Mouse (Mus musculus): ENCODE results near the gene Krtap19-9b. TPM values are rescaled to one million over a fixed set of nuclear protein-coding genes. Genes with fewer than 3 reads are reported as not detected.

The Krtap19-9b gene
- total RNA-seq (2021): not detected
- long read RNA-seq: 0 reads

DNA sequence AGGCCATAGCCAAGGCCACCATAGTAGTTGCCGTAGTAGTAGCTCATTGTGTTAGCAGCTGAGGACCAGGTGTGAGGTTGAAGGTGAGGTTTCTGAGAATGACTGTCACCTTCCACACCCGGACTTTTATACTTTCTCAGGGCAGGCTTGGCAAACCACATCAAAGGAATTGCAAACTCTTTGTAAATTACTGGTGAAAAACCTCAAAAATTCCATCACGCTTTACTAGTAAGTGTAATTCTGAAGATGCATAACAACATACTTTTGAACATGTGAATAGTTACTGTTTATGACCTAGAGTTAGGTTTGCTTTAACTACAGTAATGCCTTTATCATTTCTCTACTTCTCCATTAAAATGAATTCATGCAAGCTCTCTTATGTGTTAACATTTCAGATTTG is at the start of gene Krtap19-9b:
Gene Krtap19-9b, minus strand, starts transcription at position 101 of the 400 bp plus-strand sequence.
- no peak for DNase-seq (ENCODE audit: low spot score in 2 of 2)

DNA sequence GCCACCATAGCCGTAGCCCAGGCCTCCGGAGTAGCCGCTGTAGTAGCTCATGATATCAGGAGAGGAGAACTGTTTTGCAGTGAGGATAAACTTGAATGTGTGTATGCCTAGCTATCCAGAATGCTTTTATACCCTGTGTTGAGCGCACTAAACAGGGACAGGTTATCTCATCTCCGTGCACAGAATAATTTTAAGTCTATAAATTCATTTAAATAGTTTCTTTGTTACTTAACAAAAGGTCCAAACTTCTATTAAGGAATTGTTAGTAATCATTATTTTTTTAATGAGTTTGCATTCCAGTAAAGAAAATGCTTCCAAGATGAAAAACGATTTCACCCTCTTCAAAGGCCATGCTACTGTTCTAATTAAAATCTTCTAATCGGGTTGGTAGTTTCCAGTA is 30.7 kb upstream of the Krtap19-9b start, which contains the start of gene Krtap16-3:
Gene Krtap16-3, minus strand, starts transcription at position 101 of the 400 bp plus-strand sequence.
- no peak for DNase-seq (ENCODE audit: low spot score in 2 of 2)

DNA sequence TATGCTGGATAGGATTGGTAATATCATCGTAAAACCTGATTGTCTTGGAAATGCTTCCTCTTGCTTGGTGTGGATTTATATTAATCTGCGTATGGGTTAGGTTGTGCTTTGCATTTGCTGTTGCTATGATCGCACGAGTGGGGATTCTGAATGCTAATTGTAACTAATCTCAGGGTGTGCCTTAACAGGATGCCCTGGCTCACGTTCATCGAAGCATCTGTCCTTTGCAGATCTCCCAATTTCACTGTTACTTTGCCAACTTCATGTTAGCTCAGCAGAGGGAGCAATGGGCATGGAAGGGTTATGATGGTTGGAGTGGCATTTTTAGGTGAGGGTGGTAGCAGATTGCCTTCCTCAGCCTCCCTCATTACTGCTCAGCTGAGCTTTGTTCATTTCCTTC is 9.0 kb upstream of the Krtap19-9b start:
- DNase-seq (ENCODE audit: low spot score in 2 of 2): peak in 1 of 2 experiments; percentile 5

DNA sequence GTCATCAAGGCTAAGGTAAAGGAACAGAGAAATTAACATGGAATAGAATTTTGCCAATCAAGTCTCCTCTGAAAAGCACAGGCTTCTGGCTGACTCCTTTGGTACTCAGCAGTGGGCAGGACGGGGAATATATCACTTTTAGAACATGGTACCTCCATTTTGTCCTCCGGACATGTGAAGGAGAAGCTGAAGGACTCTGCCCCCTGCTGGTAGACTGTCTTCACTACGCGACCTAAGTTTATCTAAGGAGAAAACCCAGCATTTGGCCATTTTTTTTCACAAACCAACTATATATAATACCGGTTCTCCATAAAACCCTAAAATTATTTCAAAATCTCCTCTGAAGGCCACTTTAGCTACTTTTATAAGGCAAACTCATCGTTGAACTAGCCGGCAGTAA is 6.2 kb upstream of the Krtap19-9b start:
- DNase-seq (ENCODE audit: low spot score in 2 of 2): no peak

DNA sequence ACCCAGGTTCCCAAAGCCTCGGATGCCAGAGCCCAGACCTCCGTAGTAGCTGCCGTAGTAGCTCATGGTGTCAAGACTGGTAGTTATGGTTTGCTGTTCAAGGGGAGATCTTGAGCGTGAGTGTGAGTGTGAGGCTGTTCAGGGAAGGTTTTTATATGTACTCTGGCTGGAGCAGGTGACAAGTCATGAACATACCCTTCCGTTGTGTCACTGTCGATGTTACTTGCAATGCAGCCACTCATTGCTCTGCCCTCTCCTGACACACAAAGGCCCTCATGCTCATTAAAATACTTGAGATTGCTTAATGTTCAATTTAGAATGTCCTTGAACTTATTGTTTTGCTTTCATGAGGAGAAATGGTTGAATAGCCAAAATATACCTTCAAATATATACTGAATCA is 35.7 kb downstream of the Krtap19-9b start, which contains the start of gene Krtap19-5:
Gene Krtap19-5, minus strand, starts transcription at position 101 of the 400 bp plus-strand sequence.
- no peak for DNase-seq (ENCODE audit: low spot score in 2 of 2)

DNA sequence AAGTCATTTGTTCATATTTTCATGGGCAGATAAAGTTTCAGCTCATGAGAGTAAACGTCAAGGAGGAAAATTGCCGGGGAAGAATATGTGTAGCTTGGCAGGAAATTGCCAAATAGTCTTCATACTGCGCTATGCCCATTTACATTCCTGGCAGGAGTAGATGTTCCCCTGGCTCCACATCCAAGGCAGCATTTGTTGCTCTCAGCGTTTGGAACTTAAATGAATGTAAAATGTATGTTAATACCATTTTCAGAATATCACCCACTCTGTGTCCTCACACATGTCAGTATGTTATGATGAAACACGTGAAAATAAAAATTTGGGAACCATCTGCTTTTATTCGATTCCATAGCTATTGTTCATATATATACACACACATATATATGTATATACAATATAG is 45.2 kb downstream of the Krtap19-9b start:
- DNase-seq (ENCODE audit: low spot score in 2 of 2): no peak

DNA sequence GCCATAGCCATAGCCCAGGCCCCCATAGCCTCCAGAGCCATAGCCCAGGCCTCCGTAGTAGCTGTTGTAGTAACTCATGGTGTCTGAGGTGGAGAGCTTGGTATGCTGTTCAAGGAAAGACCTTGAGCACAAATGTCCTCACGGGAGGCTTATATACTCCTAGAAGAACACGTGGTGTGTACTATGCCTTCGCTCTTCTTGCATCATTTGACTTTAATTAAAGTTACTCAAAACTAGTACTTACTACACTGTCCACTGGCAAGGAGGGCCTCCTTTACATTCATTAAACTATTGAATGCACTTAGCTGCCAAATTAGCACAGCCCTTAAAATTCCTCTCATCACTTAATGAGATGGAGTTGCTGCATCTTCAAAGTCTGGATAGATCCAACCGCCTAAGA is 47.1 kb downstream of the Krtap19-9b start, which contains the start of gene Krtap19-4:
Gene Krtap19-4, minus strand, starts transcription at position 101 of the 400 bp plus-strand sequence.
- no peak for DNase-seq (ENCODE audit: low spot score in 2 of 2)

Other genes with a start within 250 kb of the Krtap19-9b start
- gene 2310061N02Rik, start 224.3 kb downstream of the Krtap19-9b start, total RNA-seq (2021): not detected
- gene Krtap13-1, start 203.4 kb downstream of the Krtap19-9b start, total RNA-seq (2021): not detected
- gene Krtap13, start 180.6 kb downstream of the Krtap19-9b start, total RNA-seq (2021): not detected
- gene 2310034C09Rik, start 173.4 kb downstream of the Krtap19-9b start, total RNA-seq (2021): not detected
- not detected for gene 2310057N15Rik, start 158.1 kb downstream of the Krtap19-9b start, total RNA-seq (2021)
- not detected for gene Gm5965, start 154.4 kb downstream of the Krtap19-9b start, total RNA-seq (2021)
- gene Gm20741, start 120.0 kb downstream of the Krtap19-9b start, total RNA-seq (2021): not detected
- gene Krtap15, start 112.0 kb downstream of the Krtap19-9b start, total RNA-seq (2021): not detected
- not detected for gene Krtap14, start 106.1 kb downstream of the Krtap19-9b start, total RNA-seq (2021)
- not detected for gene Krtap19-1, start 62.9 kb downstream of the Krtap19-9b start, total RNA-seq (2021)
- gene Krtap19-2, start 58.0 kb downstream of the Krtap19-9b start, total RNA-seq (2021): not detected
- gene Krtap19-3, start 54.2 kb downstream of the Krtap19-9b start, total RNA-seq (2021): not detected
- not detected for gene Krtap19-4, start 47.2 kb downstream of the Krtap19-9b start, total RNA-seq (2021)
- gene Krtap19-5, start 35.8 kb downstream of the Krtap19-9b start, total RNA-seq (2021): not detected
- not detected for gene Krtap16-3, start 30.6 kb upstream of the Krtap19-9b start, total RNA-seq (2021)
- not detected for gene Krtap22-2, start 78.5 kb upstream of the Krtap19-9b start, total RNA-seq (2021)
- gene Gm10229, start 83.0 kb upstream of the Krtap19-9b start, total RNA-seq (2021): not detected
- not detected for gene Krtap6-1, start 99.4 kb upstream of the Krtap19-9b start, total RNA-seq (2021)
- not detected for gene Gm10228, start 109.2 kb upstream of the Krtap19-9b start, total RNA-seq (2021)
- gene Krtap6-5, start 115.6 kb upstream of the Krtap19-9b start, total RNA-seq (2021): not detected
- gene 1110025L11Rik, start 131.7 kb upstream of the Krtap19-9b start, total RNA-seq (2021): not detected
- gene Krtap6-3, start 151.8 kb upstream of the Krtap19-9b start, total RNA-seq (2021): not detected
- gene Gm6358, start 208.6 kb upstream of the Krtap19-9b start, total RNA-seq (2021): not detected
- gene Gm10061, start 218.8 kb upstream of the Krtap19-9b start, total RNA-seq (2021): not detected
- gene Gm9789, start 225.7 kb upstream of the Krtap19-9b start, total RNA-seq (2021): not detected
- not detected for gene Gm7735, start 237.2 kb upstream of the Krtap19-9b start, total RNA-seq (2021)
- not detected for gene 1110057P08Rik, start 242.5 kb upstream of the Krtap19-9b start, total RNA-seq (2021)

All from layer of hippocampus, adult 18-20 months (tissue).